In genomic region chr1:153321404-153321803, GRCm38 (mm10) we compare ENCODE assay signal across 18 mouse cellular contexts. TPM values are rescaled to one million over a fixed set of nuclear protein-coding genes. Genes with fewer than 3 reads are reported as not detected.
DNase-seq lines count a peak whose midpoint lies in the region; ATAC-seq lines count a peak whose summit lies in the region.
"Had no signal": no experiment of that assay in that cellular context is flagged by ENCODE, and none has a peak within 500 bp of the region (broad histone marks: within the 10 kb centered on the region; RNA-seq: fewer than 3 reads in every experiment).

No protein-coding gene starts in this region.

- intact Hi-C loops in heart, postnatal 25 days (cut with DNase I): no loop called here

- no peak overlapping the region for H3K4me3 ChIP-seq in heart, embryonic 11.5 days (ENCODE audit: low read depth, low read length)
- H3K4me3 ChIP-seq in brown adipose tissue, adult 24 weeks (ENCODE audit: insufficient read depth, low read depth, low read length): no peak overlapping the region
- no peak overlapping the region for H3K4me3 ChIP-seq in stomach, embryonic 14.5 days (ENCODE audit: low read depth, low read length)
- H3K4me3 ChIP-seq: layer of hippocampus, adult 2 months; left cerebral cortex, adult 2 months; limb, embryonic 12.5 days; megakaryocyte, embryonic 14.5 days had no signal

- H3K27me3 ChIP-seq in heart, embryonic 11.5 days (ENCODE audit: control insufficient read depth, insufficient read depth, low read length): no peaks in the 10 kb centered on the region
- no peaks in the 10 kb centered on the region for H3K27me3 ChIP-seq in stomach, embryonic 14.5 days (ENCODE audit: control insufficient read depth, insufficient read depth, low read length)
- H3K27me3 ChIP-seq: limb, embryonic 12.5 days; megakaryocyte, embryonic 14.5 days had no signal

- H3K4me1 ChIP-seq in heart, embryonic 11.5 days (ENCODE audit: control insufficient read depth, insufficient read depth, low read length): peaks cover 70% of the 10 kb centered on the region
- H3K4me1 ChIP-seq in brown adipose tissue, adult 24 weeks (ENCODE audit: control insufficient read depth, insufficient read depth, insufficient read length, low read length): peaks cover 44% of the 10 kb centered on the region
- peaks cover 31% of the 10 kb centered on the region for H3K4me1 ChIP-seq in stomach, embryonic 14.5 days (ENCODE audit: control insufficient read depth, insufficient read depth, low read length)

- DNase-seq in heart, postnatal 25 days (ENCODE audit: low spot score): no peak
- DNase-seq in kidney, postnatal 10 days: peak; percentile 14
- DNase-seq in kidney, postnatal 4 days: no peak
- DNase-seq in spleen, adult 18-20 months: no peak
- DNase-seq in retina, embryonic 14.5 days (ENCODE audit: low spot score): no peak
- DNase-seq: B cell, adult 2 months; cerebellum, adult 8-10 months; embryo, embryonic 11 days; right cerebral cortex, postnatal 14 days; thymus, adult 18-20 months had no signal

- no peaks in the 10 kb centered on the region for H3K9me3 ChIP-seq in heart, embryonic 11.5 days (replicated peaks; ENCODE audit: control insufficient read depth, low read length)
- H3K9me3 ChIP-seq in stomach, embryonic 14.5 days (ENCODE audit: control insufficient read depth, low read depth, low read length): no peaks in the 10 kb centered on the region
- H3K9me3 ChIP-seq: limb, embryonic 12.5 days; megakaryocyte, embryonic 14.5 days had no signal

- 56% methylated on average over 12 of the region's 12 CpGs for WGBS in heart, embryonic 11.5 days (ENCODE audit: insufficient replicate concordance)
- WGBS in stomach, embryonic 14.5 days: 62% methylated on average over 12 of the region's 12 CpGs

- no peak for ATAC-seq in heart, embryonic 11.5 days (replicated peaks; ENCODE audit: insufficient number of reproducible peaks, low FRiP score, low TSS enrichment)
- no peak for ATAC-seq in stomach, embryonic 14.5 days (ENCODE audit: insufficient number of reproducible peaks, insufficient read depth, low FRiP score, low read depth)
- ATAC-seq: forebrain, embryonic 14.5 days had no signal

- H3K4me2 ChIP-seq in heart, embryonic 11.5 days: peak overlapping the region; percentile 34; the same call in 1 of the 2 replicates
- no peak overlapping the region for H3K4me2 ChIP-seq in stomach, embryonic 14.5 days (replicated peaks; ENCODE audit: low read depth, low read length)
- H3K4me2 ChIP-seq: limb, embryonic 12.5 days had no signal

- H3K36me3 ChIP-seq in heart, embryonic 11.5 days (ENCODE audit: control insufficient read depth, insufficient read depth, low read length): peaks cover 7% of the 10 kb centered on the region; the same call in 1 of the 2 replicates
- no peaks in the 10 kb centered on the region; the same call in 1 of the 2 replicates for H3K36me3 ChIP-seq in stomach, embryonic 14.5 days (ENCODE audit: control insufficient read depth, insufficient read depth, low read length)

- H3K9ac ChIP-seq in heart, embryonic 11.5 days (ENCODE audit: low read depth, low read length): peak overlapping the region; percentile 39; the same call in 1 of the 2 replicates
- no peak overlapping the region for H3K9ac ChIP-seq in stomach, embryonic 14.5 days (replicated peaks; ENCODE audit: low read depth, low read length)
- H3K9ac ChIP-seq: limb, embryonic 12.5 days had no signal

- H3K27ac ChIP-seq in heart, embryonic 11.5 days (ENCODE audit: low read depth, low read length): peak overlapping the region; percentile 85
- H3K27ac ChIP-seq in brown adipose tissue, adult 24 weeks (replicated peaks; ENCODE audit: low read depth, low read length): 0 out of 2 replicates have a peak overlapping the region, but pooled peaks have one; percentile 47
- H3K27ac ChIP-seq in stomach, embryonic 14.5 days (ENCODE audit: low read length): peak overlapping the region; percentile 63; the same call in 1 of the 2 replicates
- H3K27ac ChIP-seq: layer of hippocampus, adult 2 months; left cerebral cortex, adult 2 months; limb, embryonic 12.5 days had no signal

RNA-seq across cellular contexts. Expression of gene Lamc1, which starts 11.2 kb away (rescaled TPM):
- polyA plus RNA-seq in heart, embryonic 11.5 days (2014; fragmentation: Nextera tagmentation; extraction: Ambion mirVana): 87.6 and 98.2 TPM in 2 replicates
- total RNA-seq in heart, postnatal 25 days (2021): 100 to 1,000 TPM; 173 to 205 TPM
- 47.1 and 62.0 TPM in 2 replicates for polyA plus RNA-seq in brown adipose tissue, adult 24 weeks (2012; ENCODE audit: insufficient read depth, insufficient read length, missing spikeins)
- polyA plus RNA-seq in stomach, embryonic 14.5 days (2014; fragmentation: Nextera tagmentation; extraction: Ambion mirVana): 104 and 111 TPM in 2 replicates
